Mouse (Mus musculus) embryonic facial prominence, embryonic 14.5 days (tissue): ENCODE results near the gene Myom3. TPM values are rescaled to one million over a fixed set of nuclear protein-coding genes. Genes with fewer than 3 reads are reported as not detected.

Experiments
- ATAC-seq: fragments of 200-750 bp; cut with Nextera tagmentation; 2 replicates; pipeline ENCODE4 v1.8.0; 2017; ENCODE audit warnings: low read depth, moderate number of reproducible peaks, moderate TSS enrichment
- DNase-seq: peaks from one replicate; pipeline ENCODE4 v3.0.0-alpha.2; 2015; ENCODE audit warnings: low spot score
- H3K27ac ChIP-seq: fragments of 300-500 bp; sonication (generic); replicated peaks from 2 replicates; pipeline ENCODE4 v1.5.1; 2014; ENCODE audit warnings: low read depth, mild to moderate bottlenecking, low read length, moderate library complexity
- H3K27me3 ChIP-seq: fragments of 300-500 bp; sonication (generic); replicated peaks from 2 replicates; pipeline ENCODE4 v1.6.1; 2014; ENCODE audit warnings: low read length; ENCODE audit not compliant: control insufficient read depth, insufficient read depth
- H3K36me3 ChIP-seq: fragments of 300-500 bp; sonication (generic); 2 replicates; pipeline ENCODE4 v1.6.1; 2014; ENCODE audit warnings: low read length, mixed read lengths; ENCODE audit not compliant: control insufficient read depth, insufficient read depth
- H3K4me1 ChIP-seq: fragments of 300-500 bp; sonication (generic); 2 replicates; pipeline ENCODE4 v1.6.1; 2014; ENCODE audit warnings: antibody characterized with exemption, low read length; ENCODE audit not compliant: control insufficient read depth, insufficient read depth
- H3K4me2 ChIP-seq: fragments of 300-500 bp; sonication (generic); 2 replicates; pipeline ENCODE4 v1.6.1; 2014; ENCODE audit warnings: low read depth, mild to moderate bottlenecking, low read length, moderate library complexity, mixed read lengths
- H3K4me3 ChIP-seq: fragments of 300-500 bp; sonication (generic); 2 replicates; pipeline ENCODE4 v1.5.1; 2014; ENCODE audit warnings: low read depth, mild to moderate bottlenecking, low read length
- H3K9ac ChIP-seq: fragments of 300-500 bp; sonication (generic); 2 replicates; pipeline ENCODE4 v1.6.1; 2014; ENCODE audit warnings: low read depth, mild to moderate bottlenecking, low read length, moderate library complexity, mixed read lengths
- H3K9me3 ChIP-seq: fragments of 300-500 bp; sonication (generic); 2 replicates; pipeline ENCODE4 v1.6.1; 2016; ENCODE audit warnings: low read length; ENCODE audit not compliant: control insufficient read depth
- WGBS: fragments of 180-500 bp; shearing (Covaris S2); extraction: QIAGEN DNeasy Blood & Tissue Kit; methylation state at CpG from one replicate; pipeline ENCODE4 v1.1.7; 2014; 5-methylcytosine and 5-hydroxymethylcytosine counted together
- polyA plus RNA-seq: library from polyadenylated mRNA; unstranded; fragments of >200 nt; fragmentation: Nextera tagmentation; extraction: Ambion mirVana; gene quantifications from 2 replicates; pipeline ENCODE4 v1.2.1, GENCODE M21; 2014

Myom3 gene
- polyA plus RNA-seq, 1 experiment from 2014 or later: 10.2 TPM

GRCm38 (mm10) chr4:135730951-135731350 is 28.6 kb upstream of the Myom3 start:
- H3K36me3 ChIP-seq: no peaks in the 10 kb centered on the region
- no peak overlapping the region for H3K4me2 ChIP-seq
- H3K4me1 ChIP-seq: no peaks in the 10 kb centered on the region; the same call in 1 of the 2 replicates
- no peak overlapping the region for H3K27ac ChIP-seq
- no peak overlapping the region for H3K9ac ChIP-seq
- H3K9me3 ChIP-seq: peaks cover 6% of the 10 kb centered on the region; the same call in 1 of the 2 replicates
- H3K27me3 ChIP-seq: no peaks in the 10 kb centered on the region
- DNase-seq (no peak), ATAC-seq (no peak)
- H3K4me3 ChIP-seq: no peak overlapping the region
- 58% methylated on average over 8 of the region's 8 CpGs for WGBS

GRCm38 (mm10) chr4:135733901-135734300 is 25.6 kb upstream of the Myom3 start:
- Histone ChIP-seq H3K36me3 (no peaks in the 10 kb centered on the region), H3K27me3 (no peaks in the 10 kb centered on the region), H3K9me3 (peaks cover 6% of the 10 kb centered on the region; the same call in 1 of the 2 replicates), H3K9ac (no peak overlapping the region), H3K27ac (no peak overlapping the region), H3K4me3 (no peak overlapping the region), H3K4me1 (no peaks in the 10 kb centered on the region; the same call in 1 of the 2 replicates), H3K4me2 (no peak overlapping the region)
- ATAC-seq: no peak
- DNase-seq: no peak
- WGBS: 92% methylated on average over 14 of the region's 14 CpGs

- H3K4me1 ChIP-seq: no peaks in the 10 kb centered on the region
- peaks cover 6% of the 10 kb centered on the region; the same call in 1 of the 2 replicates for H3K9me3 ChIP-seq
- no peak for ATAC-seq
- no peak overlapping the region for H3K9ac ChIP-seq
- 68% methylated on average over 3 of the region's 3 CpGs for whole genome bisulfite sequencing
- no peaks in the 10 kb centered on the region for H3K36me3 ChIP-seq
- no peaks in the 10 kb centered on the region for H3K27me3 ChIP-seq
- no peak overlapping the region for H3K27ac ChIP-seq
- no peak overlapping the region for H3K4me2 ChIP-seq
- no peak for DNase-seq
- no peak overlapping the region for H3K4me3 ChIP-seq
Observed at GRCm38 (mm10) chr4:135736903-135737302, 22.6 kb upstream of the Myom3 start.

GRCm38 (mm10) chr4:135738237-135738636 is 21.3 kb upstream of the Myom3 start:
- Histone ChIP-seq H3K27ac (no peak overlapping the region), H3K9me3 (peaks cover 6% of the 10 kb centered on the region; the same call in 1 of the 2 replicates), H3K4me1 (no peaks in the 10 kb centered on the region), H3K4me2 (no peak overlapping the region), H3K4me3 (no peak overlapping the region), H3K9ac (no peak overlapping the region), H3K27me3 (no peaks in the 10 kb centered on the region), H3K36me3 (no peaks in the 10 kb centered on the region)
- no peak for ATAC-seq
- DNase-seq: no peak
- 65% methylated on average over 5 of the region's 5 CpGs for WGBS

GRCm38 (mm10) chr4:135739148-135739547 is 20.4 kb upstream of the Myom3 start:
- DNase-seq (no peak), ATAC-seq (no peak)
- no peaks in the 10 kb centered on the region for H3K4me1 ChIP-seq
- no peak overlapping the region for H3K4me3 ChIP-seq
- no peak overlapping the region for H3K9ac ChIP-seq
- peaks cover 6% of the 10 kb centered on the region; the same call in 1 of the 2 replicates for H3K9me3 ChIP-seq
- no peaks in the 10 kb centered on the region for H3K27me3 ChIP-seq
- no peak overlapping the region for H3K27ac ChIP-seq
- no peaks in the 10 kb centered on the region for H3K36me3 ChIP-seq
- 64% methylated on average over 7 of the region's 7 CpGs for WGBS
- no peak overlapping the region for H3K4me2 ChIP-seq

- H3K4me2 ChIP-seq: no peak overlapping the region
- H3K27ac ChIP-seq: no peak overlapping the region
- H3K36me3 ChIP-seq: no peaks in the 10 kb centered on the region
- no peaks in the 10 kb centered on the region for H3K4me1 ChIP-seq
- no peak overlapping the region for H3K9ac ChIP-seq
- no peaks in the 10 kb centered on the region for H3K27me3 ChIP-seq
- 92% methylated on average over 14 of the region's 14 CpGs for WGBS
- DNase-seq (no peak), ATAC-seq (no peak)
- 0 out of 2 replicates have a peak, but pooled peaks cover 1% of the 10 kb centered on the region for H3K9me3 ChIP-seq
- H3K4me3 ChIP-seq: no peak overlapping the region
Observed at GRCm38 (mm10) chr4:135739672-135740071, 19.8 kb upstream of the Myom3 start.

- no peak for ATAC-seq
- Histone ChIP-seq H3K27ac (no peak overlapping the region), H3K36me3 (no peaks in the 10 kb centered on the region), H3K9ac (no peak overlapping the region), H3K9me3 (no peaks in the 10 kb centered on the region), H3K27me3 (no peaks in the 10 kb centered on the region), H3K4me3 (no peak overlapping the region), H3K4me2 (no peak overlapping the region), H3K4me1 (no peaks in the 10 kb centered on the region)
- 35% methylated on average over 6 of the region's 6 CpGs for WGBS
- no peak for DNase-seq
Observed at GRCm38 (mm10) chr4:135743520-135743919, 16.0 kb upstream of the Myom3 start.

- 56% methylated on average over 16 of the region's 16 CpGs for WGBS
- H3K9ac ChIP-seq: no peak overlapping the region
- no peak overlapping the region for H3K27ac ChIP-seq
- H3K9me3 ChIP-seq: no peaks in the 10 kb centered on the region
- no peaks in the 10 kb centered on the region for H3K36me3 ChIP-seq
- H3K4me3 ChIP-seq: no peak overlapping the region
- no peaks in the 10 kb centered on the region for H3K27me3 ChIP-seq
- DNase-seq (peak; percentile 63), ATAC-seq (peak; percentile 53)
- H3K4me1 ChIP-seq: no peaks in the 10 kb centered on the region
- no peak overlapping the region for H3K4me2 ChIP-seq
Observed at GRCm38 (mm10) chr4:135744726-135745448, 14.6 kb upstream of the Myom3 start.

- no peak for ATAC-seq
- H3K36me3 ChIP-seq: no peaks in the 10 kb centered on the region
- no peaks in the 10 kb centered on the region for H3K27me3 ChIP-seq
- no peak overlapping the region for H3K9ac ChIP-seq
- 72% methylated on average over 10 of the region's 10 CpGs for WGBS
- no peak for DNase-seq
- H3K9me3 ChIP-seq: no peaks in the 10 kb centered on the region
- H3K4me1 ChIP-seq: no peaks in the 10 kb centered on the region
- H3K4me3 ChIP-seq: no peak overlapping the region
- H3K4me2 ChIP-seq: no peak overlapping the region
- H3K27ac ChIP-seq: no peak overlapping the region
Observed at GRCm38 (mm10) chr4:135745613-135746012, 13.9 kb upstream of the Myom3 start.
